Mouse (Mus musculus): ENCODE measurements around the gene A730009L09Rik.
A peak's percentile ranks its signal among the peaks of the same experiment; 100 is the strongest.

The A730009L09Rik gene

DNA sequence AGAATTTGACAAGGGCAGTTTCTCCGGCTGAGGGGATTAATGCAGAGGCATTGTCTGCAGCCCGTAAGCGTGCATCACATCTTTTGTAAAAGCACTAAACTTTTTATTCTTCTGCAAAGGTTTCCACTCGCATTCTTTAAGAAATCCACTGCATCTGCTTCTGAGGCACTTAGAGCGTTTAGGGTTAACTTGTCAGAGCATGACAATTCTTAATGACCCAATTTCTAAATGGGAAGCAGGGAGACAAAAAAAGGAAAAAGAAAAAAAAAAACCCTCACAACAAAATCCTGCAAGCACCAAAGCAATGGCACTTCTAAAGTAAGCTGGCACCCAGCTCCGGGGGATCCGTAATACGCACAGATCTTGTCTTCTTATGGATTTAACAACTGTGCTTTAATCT, at the start of gene A730009L09Rik:
TSS of gene A730009L09Rik (plus strand) at position 301 of the 400 bp plus-strand sequence.
- no peak for DNase-seq (ENCODE audit: low read depth, low spot score)

DNA sequence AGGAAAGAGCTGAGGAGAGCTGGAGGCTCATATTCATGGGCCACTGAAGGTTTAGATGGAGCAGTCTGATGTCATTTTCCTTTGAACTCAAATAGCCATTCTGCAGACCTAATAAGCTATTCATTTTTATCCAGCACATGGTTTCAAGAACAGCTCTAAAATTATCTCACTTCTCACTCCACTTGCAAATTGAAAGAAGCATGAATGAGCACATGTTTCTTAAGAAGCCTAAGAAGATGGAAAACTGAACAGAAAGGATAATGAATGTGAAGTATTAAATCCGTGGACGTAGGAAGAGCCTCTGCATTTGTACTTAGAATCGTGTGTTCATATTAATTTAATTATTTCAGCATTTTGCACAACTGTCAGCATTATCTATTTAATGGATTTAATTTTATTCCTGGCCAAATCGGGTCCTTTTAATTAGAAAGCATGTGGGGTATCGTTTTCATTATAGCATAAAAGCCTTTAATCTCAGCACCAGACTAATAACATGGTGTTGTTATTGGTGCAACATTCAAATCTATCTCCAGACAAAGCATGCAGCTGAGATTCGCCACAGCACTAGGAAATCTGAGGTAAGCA, 49.2 kb upstream of the A730009L09Rik start:
- no peak for DNase-seq (ENCODE audit: low read depth, low spot score)

DNA sequence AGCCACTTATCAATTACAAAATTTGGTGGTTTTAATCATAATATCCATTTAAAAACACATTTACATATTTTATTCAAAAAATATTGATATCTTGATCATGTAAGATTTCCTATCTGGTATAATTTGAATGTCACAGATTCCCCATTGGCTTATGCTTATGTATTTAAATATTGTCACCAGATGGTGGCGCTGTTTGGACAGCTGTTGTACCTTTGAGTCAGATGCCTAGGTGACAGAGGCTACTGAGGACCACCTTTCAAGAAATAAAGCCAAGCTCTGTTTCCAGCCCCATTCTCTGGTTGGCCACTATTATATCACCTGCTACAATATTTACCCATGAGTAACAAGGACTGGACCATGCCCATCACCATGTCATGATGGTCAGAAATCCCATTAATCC, 46.0 kb upstream of the A730009L09Rik start:
- DNase-seq (ENCODE audit: low read depth, low spot score): peak; percentile 46

DNA sequence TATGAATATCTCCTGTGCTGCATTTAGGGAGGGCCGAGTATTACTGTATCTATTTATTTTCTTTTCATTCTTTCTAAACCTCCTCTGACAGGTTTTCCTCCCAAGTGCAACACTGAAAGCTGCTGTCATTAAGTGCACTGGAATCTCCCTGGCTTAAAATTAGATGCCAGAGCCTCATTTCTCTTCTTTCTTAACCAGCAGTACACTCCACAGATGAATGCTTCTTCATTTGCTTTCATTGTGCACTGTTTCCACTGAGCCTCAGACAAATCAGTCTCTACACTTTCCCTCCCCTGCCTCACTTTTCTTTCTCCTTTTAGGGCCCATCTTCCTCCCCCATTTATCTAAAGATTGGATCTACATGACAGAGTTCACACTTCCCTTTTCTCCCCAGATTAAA, 44.9 kb upstream of the A730009L09Rik start:
- no peak for DNase-seq (ENCODE audit: low read depth, low spot score)

DNA sequence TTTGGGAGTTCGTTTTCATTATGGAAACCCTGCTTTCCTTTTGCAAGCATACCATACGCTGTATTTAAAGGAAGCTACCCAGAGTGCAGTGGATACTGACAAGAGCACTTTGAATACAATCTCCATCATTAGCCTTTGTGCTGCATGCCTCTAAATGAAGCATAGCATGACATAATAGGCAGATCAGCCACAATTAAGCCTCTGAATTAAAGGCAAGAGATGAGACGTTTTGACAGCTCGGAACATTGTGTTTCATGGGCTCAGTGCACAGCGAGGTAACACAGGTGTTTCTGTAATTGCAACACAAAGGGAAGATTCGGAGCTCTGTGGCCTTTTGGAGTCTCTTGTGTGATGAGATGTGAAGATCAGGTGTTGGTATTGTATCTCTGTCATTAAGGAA, 41.5 kb upstream of the A730009L09Rik start:
- DNase-seq (ENCODE audit: low read depth, low spot score): no peak

DNA sequence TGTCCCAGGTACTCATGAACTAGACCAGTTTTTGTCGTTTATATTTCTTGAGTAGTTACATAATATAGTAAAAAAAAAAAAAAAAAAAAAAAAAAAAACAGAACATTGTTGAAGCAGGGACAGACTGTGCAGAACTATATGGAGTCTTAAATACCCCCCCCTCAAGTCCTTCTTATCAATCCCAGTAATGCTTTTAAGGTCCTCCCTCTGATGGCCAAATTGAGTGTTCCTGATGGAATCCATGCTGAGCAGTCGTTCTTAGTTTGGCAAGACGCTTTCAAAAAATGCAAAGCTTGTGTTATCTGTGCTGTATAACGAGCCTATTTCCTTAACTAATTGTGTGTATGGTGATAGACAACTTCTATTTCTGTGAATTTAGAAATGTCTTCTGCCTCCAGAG, 40.2 kb upstream of the A730009L09Rik start:
- DNase-seq (ENCODE audit: low read depth, low spot score): no peak

DNA sequence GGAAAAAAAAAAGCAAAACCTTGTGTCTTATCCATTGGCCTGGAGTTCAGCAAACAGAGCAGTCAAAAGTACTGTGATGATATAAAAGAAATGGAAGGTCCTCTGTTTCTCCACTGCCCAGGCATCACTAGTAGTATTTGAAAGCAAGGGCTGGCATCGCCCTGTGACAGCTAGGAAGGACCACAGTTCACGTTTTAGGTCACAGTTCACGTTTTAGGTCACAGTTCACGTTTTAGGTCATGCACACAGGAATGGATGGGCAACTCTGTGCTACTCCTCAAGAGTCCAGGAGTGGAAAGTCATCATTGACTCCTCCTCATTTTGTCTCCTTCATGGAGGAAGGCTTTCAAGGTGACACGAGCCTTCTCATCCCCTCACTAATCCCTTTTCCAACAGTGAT, 38.0 kb upstream of the A730009L09Rik start:
- DNase-seq (ENCODE audit: low read depth, low spot score): no peak

DNA sequence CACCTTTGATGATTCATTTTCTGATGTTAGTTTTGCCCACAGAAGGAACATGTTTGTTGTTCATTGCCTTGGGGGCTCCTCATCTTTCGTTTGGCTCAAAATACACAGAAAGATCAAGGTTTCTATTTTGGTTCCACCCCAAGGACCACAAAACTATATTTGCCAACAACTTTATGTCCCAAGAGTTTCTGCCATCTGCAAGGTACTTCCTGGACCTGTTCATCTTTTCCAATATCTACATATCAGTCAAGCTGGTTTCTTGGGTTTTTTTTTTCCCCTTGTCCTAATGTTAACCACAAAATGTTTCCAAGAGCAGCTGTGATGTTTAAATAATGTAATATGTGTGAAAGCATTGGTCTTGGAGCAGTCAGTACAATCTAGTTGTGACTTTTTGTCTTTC, 37.4 kb upstream of the A730009L09Rik start:
- DNase-seq (ENCODE audit: low read depth, low spot score): no peak

DNA sequence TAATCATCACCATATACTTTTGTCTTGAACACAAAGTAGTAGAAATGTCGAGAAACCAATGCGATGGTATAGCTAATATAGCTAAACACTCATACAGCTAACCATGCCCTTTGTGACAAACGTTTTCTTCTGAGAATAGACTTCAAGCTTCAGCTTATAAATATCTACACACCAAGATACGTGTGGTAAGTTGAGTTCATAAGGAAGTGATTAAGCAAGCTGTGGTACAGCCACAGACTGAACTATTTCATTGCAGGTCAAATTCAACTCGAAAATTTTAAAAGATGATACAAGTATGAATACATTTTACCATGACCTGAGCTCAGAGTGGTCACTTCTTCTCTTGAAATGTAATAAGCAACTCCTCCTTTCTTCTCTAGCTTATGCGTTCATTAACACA, 37.0 kb upstream of the A730009L09Rik start:
- no peak for DNase-seq (ENCODE audit: low read depth, low spot score)

DNA sequence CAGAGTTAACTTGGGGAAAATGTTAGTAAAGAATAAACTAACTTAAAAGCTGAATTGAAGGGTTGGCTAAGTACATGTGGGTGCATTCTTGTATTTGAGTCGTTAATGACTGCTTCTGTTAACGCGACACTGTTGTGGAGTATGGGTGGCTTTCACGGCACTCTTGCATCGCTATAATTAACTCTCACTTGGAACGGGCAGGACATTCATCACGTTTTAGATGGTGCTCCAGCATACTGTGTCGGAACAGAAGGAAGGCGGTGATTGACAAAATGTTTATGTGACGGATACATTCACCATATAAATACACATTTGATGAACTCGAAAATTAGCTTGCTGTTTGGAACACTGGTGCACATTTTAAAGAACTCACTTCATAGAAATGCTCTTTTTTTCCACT, 29.0 kb upstream of the A730009L09Rik start:
- DNase-seq (ENCODE audit: low read depth, low spot score): no peak

DNA sequence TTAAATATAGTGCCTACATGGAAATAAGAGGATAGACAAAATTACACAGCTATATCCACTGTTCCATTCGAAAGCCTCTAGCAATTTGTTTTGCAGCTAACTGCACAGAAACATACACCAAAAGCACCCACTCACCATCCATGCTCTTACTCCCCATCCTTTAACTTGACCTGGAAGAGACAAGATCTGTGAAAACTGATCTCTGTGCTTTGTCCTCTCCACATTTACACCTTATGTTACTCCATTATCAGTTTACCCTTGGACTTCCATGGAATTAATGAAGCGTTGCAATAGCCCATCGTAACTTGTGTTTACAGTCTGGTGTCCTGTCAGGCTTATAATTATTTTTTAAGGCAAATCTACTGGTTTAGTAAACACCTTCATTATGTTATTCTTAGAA, 20.1 kb upstream of the A730009L09Rik start:
- DNase-seq (ENCODE audit: low read depth, low spot score): peak; percentile 4

DNA sequence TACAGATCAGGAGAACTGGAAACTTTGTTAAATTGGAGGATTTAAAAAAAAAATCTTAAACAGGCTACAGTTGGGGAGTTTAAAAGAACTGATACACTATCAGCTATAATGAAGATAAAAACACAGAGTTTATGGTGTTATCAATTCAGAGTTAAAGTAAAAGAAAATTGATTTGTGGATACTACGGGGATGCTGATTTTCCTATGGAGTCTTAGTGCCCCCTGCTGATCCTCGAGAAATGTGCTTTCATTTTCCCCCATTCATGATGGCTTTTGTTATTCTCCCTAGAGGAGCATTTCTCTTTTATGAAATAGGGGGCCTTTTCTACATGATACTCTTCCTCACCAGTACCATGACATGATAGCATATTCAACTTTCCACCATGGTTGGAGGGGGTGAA, 19.5 kb upstream of the A730009L09Rik start:
- DNase-seq (ENCODE audit: low read depth, low spot score): peak; percentile 43

DNA sequence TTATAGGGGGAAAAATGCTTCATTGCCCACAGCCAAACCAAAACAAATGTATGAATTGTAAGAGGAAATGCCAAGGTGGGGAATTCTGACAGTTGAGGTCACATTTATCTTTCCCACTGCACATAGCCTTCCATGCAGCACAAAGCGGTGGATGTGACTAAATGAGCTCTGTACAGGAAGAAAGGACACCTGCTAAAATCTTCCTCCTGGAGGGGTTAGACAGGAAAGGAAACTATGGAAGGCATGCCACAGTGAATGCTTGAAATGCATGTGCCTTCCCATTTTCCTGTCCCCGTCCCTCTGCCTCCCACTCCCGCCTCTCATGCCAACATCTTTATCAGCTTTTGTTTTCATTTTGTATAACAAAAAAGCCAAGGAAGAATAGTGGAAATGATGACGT, 7.2 kb upstream of the A730009L09Rik start:
- DNase-seq (ENCODE audit: low read depth, low spot score): no peak

DNA sequence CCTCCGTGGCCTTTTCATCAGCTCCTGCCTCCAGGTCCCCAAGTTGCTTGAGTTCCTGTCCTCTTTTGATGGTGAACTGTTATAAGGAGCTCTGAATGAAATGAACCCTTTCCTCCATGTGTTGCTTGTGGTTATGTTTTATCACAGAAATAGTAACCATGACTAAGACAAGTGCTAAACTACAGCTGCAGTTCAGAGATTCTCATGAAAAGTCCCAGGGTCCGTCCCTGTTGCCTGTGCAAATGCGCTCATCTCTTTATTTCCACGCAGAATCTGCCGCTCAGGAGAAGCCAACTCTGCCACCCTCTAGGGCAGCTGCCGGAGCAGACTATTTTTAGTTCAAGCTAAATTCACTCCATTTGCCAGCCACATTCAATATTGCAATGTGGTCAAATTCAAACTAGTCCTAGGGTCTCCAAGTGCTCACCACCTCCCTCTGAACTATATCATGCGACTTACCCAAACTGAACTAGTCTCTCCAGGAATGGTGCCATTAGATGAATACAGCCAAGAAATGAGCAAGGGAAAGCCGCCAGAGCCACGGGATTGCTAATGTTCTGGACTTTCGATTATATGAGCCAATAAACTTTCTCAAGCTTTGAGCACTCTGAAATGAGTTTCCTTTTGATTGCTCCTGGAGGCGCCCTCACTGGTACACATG, 7.2 kb downstream of the A730009L09Rik start:
- no peak for DNase-seq (ENCODE audit: low read depth, low spot score)

DNA sequence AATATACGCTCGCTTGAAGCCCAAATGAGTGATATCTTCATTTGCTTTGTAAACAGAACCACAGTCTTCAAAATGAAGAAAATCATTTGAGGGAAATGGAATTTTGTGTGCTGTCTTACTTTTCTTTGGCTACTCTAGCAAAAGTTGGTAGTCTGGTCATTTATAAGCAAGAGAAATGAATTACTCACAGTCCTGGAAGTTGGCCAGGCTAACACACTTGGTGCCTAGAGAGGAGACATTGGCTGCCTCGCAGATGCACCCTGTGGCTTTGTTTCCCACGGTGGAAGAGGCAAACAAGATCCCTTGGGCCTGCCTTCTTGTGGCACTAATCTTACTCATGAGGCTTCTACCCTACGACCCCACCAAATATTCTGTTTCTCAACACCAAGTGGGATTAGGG, 8.1 kb downstream of the A730009L09Rik start:
- no peak for DNase-seq (ENCODE audit: low read depth, low spot score)

DNA sequence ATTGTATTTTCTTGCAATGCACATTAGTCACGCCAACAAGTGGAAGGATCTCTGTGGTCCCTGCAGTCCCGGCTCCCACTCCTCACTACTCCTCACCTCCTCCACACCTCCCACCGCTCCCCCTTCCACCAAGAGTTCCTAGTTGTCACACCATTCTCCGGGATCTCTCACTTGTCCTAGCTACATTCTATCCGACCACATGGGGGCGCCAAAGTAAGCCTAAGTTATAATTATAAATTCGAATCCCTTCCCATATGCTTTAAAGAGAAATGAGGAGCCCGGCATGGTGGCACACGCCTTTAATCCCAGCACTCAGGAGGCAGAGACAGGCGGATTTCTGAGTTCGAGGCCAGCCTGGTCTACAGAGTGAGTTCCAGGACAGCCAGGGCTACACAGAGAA, 12.5 kb downstream of the A730009L09Rik start:
- DNase-seq (ENCODE audit: low read depth, low spot score): peak; percentile 63

DNA sequence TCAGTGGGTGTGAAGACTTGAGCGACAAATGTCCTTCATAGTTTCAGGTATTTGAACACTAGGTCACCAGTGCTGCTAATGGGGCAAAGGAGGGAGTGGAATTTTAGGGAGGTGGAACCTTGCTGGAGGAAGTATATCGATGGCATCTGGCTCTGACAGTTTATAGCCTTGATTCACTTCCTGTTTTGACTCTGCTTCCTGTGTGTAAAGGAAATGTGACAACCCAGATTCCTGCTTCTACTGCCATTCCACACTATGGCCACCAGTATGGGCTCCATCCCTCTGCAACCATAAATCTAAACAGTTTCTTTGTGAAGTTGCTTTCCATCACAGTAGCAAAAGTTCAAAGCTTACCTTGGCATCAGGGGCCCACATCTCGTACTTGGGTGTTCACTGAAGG, 17.9 kb downstream of the A730009L09Rik start:
- DNase-seq (ENCODE audit: low read depth, low spot score): peak; percentile 8

DNA sequence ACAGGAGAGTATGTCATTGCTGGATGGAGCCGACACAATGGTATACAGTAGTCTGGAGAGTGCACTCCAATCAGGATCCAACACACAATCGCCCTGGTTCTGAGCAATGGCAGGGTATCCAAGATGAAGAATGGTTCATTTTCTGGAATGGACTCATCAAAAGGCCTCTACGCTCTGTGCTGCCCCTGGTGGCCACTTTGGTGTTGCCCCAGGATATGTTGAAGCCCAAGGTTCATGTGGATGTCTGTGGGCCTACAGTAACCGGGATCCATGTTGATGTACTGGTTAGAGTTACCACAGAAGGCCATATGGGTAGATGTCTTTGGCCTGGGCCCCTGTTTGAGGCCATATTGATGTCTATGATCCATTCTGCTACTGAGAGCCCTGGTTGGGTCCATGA, 31.1 kb downstream of the A730009L09Rik start:
- DNase-seq (ENCODE audit: low read depth, low spot score): peak; percentile 11

DNA sequence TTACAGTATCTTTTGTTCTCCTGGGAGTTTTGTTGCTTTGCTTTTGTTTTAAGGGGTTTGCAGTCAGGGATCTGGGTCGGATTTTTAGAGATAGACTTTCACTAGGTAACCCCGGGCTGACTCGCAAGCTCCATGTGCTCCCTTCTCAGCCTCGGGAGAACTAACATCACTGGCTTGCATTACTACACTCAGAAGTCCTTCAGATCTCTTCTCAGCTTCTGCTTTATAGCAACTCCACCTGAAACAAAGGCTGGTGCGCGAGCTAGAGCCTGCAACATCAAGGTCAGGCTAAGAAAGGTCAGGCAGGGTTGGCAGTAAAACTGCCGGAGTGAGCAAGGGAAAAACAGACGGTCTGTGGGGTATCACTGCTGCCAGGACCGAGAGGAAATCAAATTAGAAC, 34.2 kb downstream of the A730009L09Rik start:
- no peak for DNase-seq (ENCODE audit: low read depth, low spot score)

DNA sequence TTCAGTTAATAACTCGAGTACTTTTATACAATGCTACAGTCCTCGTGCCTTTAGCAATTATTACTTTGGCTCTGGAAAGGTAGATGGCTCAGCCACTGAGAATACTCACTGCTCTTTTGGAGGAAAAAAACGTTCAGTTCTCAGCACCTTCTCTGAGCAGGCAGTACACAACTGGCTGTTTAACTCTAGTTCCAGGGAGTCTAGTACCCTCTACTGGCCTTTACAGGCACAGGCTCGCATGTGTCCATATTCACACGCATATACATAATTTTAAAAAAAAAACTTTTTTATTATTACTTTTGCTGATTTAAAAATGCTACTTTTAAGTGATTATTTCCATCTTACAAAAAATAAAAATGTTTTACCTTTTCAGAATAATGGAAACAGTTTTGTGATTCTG, 35.5 kb downstream of the A730009L09Rik start:
- peak; percentile 16 for DNase-seq (ENCODE audit: low read depth, low spot score)

DNA sequence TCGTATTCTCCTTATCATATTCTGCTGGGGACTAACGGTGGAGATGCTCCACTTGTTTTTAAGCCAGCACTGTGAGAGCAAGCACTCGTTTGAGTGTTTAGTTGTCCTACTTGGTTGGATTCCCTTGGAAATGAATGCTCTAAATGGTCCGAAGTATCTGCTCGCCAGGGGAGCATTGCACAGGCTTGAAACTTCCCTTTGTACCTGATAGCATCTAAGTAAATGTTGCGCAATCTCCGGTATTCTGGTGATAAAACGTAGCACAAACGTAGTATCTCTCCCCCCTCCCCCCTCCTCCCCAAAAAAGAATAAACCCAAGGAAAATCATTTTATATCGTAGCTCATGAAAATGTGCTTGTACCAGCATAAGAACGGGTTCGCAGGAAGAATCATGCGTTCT, 39.1 kb downstream of the A730009L09Rik start:
- DNase-seq (ENCODE audit: low read depth, low spot score): no peak

DNA sequence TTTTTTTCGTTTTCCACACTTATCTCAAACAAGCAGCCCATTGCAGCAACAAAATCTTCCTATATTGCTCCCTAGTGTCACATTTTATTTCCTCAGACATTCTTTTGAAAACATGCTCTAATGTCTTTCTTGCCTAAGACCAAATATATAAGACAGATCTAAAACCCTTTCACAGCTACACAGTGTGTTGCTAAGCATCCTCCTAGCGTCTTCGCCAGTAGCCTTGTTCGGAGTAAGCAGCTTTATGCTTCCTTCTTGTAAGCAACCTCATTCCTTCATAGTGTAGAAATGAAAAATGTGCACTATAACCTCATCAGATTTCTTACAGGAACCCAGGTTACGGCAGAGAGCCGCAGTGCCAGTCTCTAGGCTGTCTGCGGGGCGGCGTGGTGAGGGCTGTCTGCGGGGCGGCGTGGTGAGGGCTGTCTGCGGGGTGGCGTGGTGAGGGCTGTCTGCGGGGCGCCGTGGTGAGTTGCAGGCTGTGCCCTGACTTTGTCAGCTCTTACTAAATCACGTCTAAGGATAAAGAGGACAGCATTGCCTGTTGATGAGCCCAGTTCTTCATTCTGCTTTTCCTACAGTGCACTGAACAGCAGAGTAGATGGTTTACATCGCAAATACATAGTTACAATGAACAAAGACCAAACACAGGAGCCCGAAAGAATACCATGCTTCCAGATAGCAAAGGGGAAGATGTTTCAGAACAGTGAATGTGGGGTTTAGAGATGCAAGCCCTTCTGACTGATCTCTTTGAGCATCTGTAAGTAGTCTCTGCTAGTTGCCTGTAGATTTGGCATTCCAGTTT, 43.4 kb downstream of the A730009L09Rik start:
- no peak for DNase-seq (ENCODE audit: low read depth, low spot score)
